Mouse (Mus musculus): ENCODE measurements around the gene OR5BS1P.
"Not testable (repeated sequence)": the region's sequence is repeated elsewhere in the genome, so short reads cannot be mapped to it uniquely, and the experiment has no call there.

The OR5BS1P gene

DNA sequence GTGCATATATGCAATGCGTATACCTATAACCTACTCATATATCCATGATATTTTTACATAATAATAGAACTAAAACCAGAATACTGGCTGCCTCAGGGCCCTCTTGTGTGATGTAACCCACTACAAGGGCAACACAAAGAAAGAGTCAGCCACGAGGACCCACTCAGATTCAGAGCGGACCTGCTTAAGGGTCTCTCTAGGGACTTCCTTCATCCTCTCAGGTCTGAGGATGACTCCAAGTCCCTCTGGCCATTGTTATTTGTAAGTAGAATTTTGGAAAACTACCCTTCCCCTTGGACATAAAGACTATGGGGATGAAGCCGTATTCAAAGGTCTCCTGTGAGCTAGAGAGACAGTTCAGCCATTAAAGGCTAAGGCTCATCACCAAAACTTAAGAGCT lies at the start of gene OR5BS1P:
TSS of gene OR5BS1P (plus strand) at position 301 of the 400 bp plus-strand sequence.
- TF ChIP-seq GATA4 (IDR thresholded peaks at IDR 0.05; ENCODE audit: insufficient replicate concordance, low read length) = no peak

- TF ChIP-seq GATA4 (IDR thresholded peaks at IDR 0.05; ENCODE audit: insufficient replicate concordance, low read length) = no peak
These were observed 48.8 kb upstream of the OR5BS1P start for GRCm38 (mm10) chr15:98420897-98421296.

GRCm38 (mm10) chr15:98424326-98424725 lies 45.4 kb upstream of the OR5BS1P start:
- no peak for TF ChIP-seq GATA4 (IDR thresholded peaks at IDR 0.05; ENCODE audit: insufficient replicate concordance, low read length)

DNA sequence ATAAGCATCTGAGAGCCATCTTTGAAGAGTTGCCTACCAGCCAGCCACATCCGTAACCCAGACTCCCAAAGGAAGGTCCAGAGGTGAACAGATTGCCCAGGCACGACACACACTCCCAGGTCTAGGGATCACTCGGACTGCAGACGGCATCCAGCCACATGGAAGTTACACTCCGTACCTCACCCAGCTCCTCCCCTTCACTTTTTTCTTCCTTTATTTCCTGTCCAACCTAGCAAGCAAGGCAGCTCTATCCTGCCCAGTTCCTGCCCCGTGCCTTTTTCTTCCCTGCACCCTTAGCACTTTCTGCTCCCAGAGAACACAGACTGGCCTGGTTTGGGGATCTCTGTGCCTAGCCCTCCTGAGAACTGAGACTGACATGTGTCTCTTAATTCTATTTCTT lies 44.9 kb upstream of the OR5BS1P start:
- no peak for TF ChIP-seq GATA4 (IDR thresholded peaks at IDR 0.05; ENCODE audit: insufficient replicate concordance, low read length)

- no peak for TF ChIP-seq GATA4 (IDR thresholded peaks at IDR 0.05; ENCODE audit: insufficient replicate concordance, low read length)
These were observed 44.5 kb upstream of the OR5BS1P start for GRCm38 (mm10) chr15:98425188-98425587.

- not testable (repeated sequence) for TF ChIP-seq GATA4 (IDR thresholded peaks at IDR 0.05; ENCODE audit: insufficient replicate concordance, low read length)
These were observed 38.8 kb upstream of the OR5BS1P start, which contains the start of gene Olfr282 for GRCm38 (mm10) chr15:98430925-98431324. Gene Olfr282, plus strand, starts transcription at chr15:98431225.

GRCm38 (mm10) chr15:98444561-98444960 lies 25.1 kb upstream of the OR5BS1P start:
- TF ChIP-seq GATA4 (IDR thresholded peaks at IDR 0.05; ENCODE audit: insufficient replicate concordance, low read length) = no peak

GRCm38 (mm10) chr15:98448521-98448920 lies 21.2 kb upstream of the OR5BS1P start:
- TF ChIP-seq GATA4 (IDR thresholded peaks at IDR 0.05; ENCODE audit: insufficient replicate concordance, low read length) = no peak

GRCm38 (mm10) chr15:98452288-98452687 lies 17.4 kb upstream of the OR5BS1P start, which contains the start of gene Olfr281:
Gene Olfr281, plus strand, starts transcription at chr15:98452588.
- TF ChIP-seq GATA4 (IDR thresholded peaks at IDR 0.05; ENCODE audit: insufficient replicate concordance, low read length) = no peak

DNA sequence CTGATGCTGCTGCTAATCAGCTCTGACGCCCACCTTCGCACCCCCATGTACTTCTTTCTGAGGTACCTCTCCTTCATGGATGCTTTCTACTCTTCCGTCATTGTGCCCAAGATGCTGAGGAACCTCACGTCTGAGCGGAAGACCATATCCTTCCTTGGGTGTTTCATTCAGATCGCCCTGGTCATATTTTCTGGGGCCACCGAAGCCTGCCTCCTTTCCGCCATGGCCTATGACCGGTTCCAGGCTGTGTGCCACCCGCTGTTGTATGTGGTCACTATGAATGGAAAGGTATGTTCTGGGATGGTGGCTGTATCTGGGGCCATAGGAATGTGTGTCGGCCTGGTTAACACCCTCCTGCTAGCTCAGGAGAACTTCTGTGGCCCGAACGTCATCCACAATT lies 1.8 kb downstream of the OR5BS1P start:
- no peak for TF ChIP-seq GATA4 (IDR thresholded peaks at IDR 0.05; ENCODE audit: insufficient replicate concordance, low read length)

DNA sequence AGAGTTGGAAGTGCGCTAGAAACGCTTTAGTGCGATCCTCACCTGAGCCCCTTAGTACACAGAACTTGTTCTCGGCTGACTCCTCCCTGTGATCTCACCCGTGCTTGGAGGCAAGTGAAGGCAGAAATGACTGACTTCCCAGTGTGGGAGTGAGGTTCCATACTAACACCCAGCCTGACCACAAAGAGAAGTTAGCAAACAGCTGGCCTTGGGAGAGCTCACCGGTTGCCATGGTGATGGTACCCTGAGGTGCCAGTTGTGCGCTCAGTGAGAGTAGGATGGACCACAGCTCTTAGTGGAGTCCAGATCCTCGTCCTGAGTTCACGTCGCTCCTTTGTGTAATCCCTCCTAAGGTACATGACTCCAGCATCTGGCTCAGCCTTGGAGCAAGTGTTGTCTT lies 5.3 kb downstream of the OR5BS1P start:
- no peak for TF ChIP-seq GATA4 (IDR thresholded peaks at IDR 0.05; ENCODE audit: insufficient replicate concordance, low read length)

DNA sequence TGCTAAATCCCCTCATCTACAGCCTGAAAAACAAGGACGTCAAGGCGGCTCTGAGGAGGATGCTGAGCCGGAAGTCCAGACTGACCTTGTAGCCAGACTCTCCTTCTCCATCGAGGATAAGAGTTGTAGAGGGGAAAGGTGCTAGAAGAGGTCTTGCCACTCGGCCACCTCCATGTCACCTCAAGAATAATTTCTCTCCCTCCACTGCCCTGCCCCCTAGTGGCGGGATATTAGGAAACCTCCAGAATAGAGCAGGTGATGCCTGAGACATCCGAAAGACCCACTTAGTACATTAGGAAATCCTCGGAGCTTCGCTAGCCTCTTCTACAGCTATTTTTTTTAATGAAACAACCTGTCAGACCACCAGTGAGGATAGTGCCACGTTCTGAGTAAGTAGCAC lies 5.7 kb downstream of the OR5BS1P start:
- TF ChIP-seq GATA4 (IDR thresholded peaks at IDR 0.05; ENCODE audit: insufficient replicate concordance, low read length) = no peak

- no peak for TF ChIP-seq GATA4 (IDR thresholded peaks at IDR 0.05; ENCODE audit: insufficient replicate concordance, low read length)
These were observed 6.6 kb downstream of the OR5BS1P start for GRCm38 (mm10) chr15:98476281-98476680.

- TF ChIP-seq GATA4 (IDR thresholded peaks at IDR 0.05; ENCODE audit: insufficient replicate concordance, low read length) = no peak
These were observed 9.9 kb downstream of the OR5BS1P start for GRCm38 (mm10) chr15:98479568-98480102.

- no peak for TF ChIP-seq GATA4 (IDR thresholded peaks at IDR 0.05; ENCODE audit: insufficient replicate concordance, low read length)
These were observed 13.0 kb downstream of the OR5BS1P start, which contains the start of gene Lalba for GRCm38 (mm10) chr15:98482701-98483100. Gene Lalba, minus strand, starts transcription at chr15:98482721.

DNA sequence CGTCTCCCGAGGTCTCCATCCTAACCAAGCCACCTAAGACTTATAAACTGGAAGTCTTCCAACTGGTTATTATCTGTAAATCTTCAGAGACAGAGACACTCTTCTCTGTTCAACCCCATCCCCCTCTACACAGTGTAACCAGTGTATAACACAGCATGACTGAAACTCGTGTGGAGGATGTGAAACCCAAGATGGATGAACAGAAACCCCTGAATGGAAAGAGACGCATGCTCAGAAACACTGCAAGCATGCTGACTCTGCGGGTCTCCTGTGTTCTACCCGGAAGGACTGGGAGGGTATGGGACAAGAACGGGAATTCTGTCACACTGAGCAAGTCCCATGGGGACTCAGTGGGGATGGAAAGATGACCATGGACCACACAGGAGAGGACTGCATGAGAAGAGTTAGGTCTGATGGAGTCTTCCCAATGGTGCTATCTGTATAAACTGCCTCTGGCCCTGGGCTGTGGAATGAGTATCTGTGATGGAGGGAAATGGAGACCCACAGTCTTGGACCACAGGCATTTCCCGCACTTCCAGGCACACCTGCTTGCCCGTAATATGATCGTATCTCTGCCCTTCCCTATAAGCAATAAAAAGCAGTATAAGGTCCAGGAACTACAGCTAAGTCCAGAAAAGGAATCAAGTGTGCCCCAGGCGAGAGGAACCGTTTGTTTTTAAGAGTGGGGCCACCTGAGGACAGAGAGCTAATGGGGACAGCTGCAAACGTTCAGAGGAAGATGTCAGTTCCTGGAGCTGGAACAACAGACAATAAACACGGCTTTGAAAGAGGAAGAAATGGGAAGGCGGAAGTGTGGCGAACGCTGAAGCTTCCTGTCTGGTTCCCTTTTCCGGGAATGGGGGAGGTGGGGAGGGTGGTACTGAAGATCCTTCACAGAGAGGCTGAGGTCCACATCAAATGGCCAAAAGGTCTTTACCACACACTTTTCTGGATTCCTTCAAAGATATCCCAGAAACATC lies 14.5 kb downstream of the OR5BS1P start:
- no peak for TF ChIP-seq GATA4 (IDR thresholded peaks at IDR 0.05; ENCODE audit: insufficient replicate concordance, low read length)

Data from liver, adult (tissue).